Mouse (Mus musculus): ENCODE data around the gene Snx25. TPM values are rescaled to one million over a fixed set of nuclear protein-coding genes. Genes with fewer than 3 reads are reported as not detected.
A peak's percentile ranks its signal among the peaks of the same experiment; 100 is the strongest.

Snx25 gene
- polyA plus RNA-seq, 1 experiment, result 10.8 TPM

- peaks cover 21% of the 10 kb centered on the region for H3K4me1 ChIP-seq (ENCODE audit: control insufficient read depth, insufficient read depth, low read length)
- no peak for TF ChIP-seq CTCF (IDR thresholded peaks at IDR 0.05; ENCODE audit: low read depth, low read length)
- TF ChIP-seq POLR2A (IDR thresholded peaks at IDR 0.05; ENCODE audit: borderline replicate concordance, low read depth, low read length), result no peak
- peak within 1 kb of the TSS; percentile 75 for H3K27ac ChIP-seq (ENCODE audit: insufficient read depth, low read depth, low read length)
- H3K4me3 ChIP-seq (ENCODE audit: insufficient read depth, low read length), result peak within 1 kb of the TSS; percentile 60
Measured at GRCm38 (mm10) chr8:45999138-45999783, 152.7 kb downstream of the Snx25 start, which contains the start of gene Lrp2bp. TSS of gene Lrp2bp (plus strand) at chr8:45999303.

- TF ChIP-seq POLR2A (IDR thresholded peaks at IDR 0.05; ENCODE audit: borderline replicate concordance, low read depth, low read length) (no peak), CTCF (IDR thresholded peaks at IDR 0.05; ENCODE audit: low read depth, low read length) (no peak)
Measured at GRCm38 (mm10) chr8:45998228-45998627, 153.7 kb downstream of the Snx25 start.

DNA sequence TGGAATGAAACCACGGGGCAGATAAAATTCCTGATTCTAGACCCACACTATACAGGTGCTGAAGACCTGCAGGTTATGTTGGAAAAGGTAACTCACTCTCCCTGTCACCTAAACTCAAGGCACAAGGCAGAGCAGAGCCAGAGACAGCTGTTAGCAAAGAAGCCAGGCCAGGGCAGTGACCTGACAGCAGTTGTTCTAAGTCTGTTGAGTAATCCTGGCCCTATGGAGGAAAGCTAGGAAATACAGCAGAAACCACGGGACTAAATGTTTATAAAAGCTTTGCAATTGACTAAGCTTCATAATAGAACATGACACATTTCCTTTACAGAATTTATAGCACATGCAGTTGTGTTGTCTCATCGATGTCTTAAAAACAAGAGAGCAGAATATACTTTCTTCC is 156.4 kb downstream of the Snx25 start:
- no peak overlapping the region for H3K4me3 ChIP-seq (ENCODE audit: insufficient read depth, low read length)
- TF ChIP-seq CTCF (IDR thresholded peaks at IDR 0.05; ENCODE audit: low read depth, low read length) (no peak), POLR2A (IDR thresholded peaks at IDR 0.05; ENCODE audit: borderline replicate concordance, low read depth, low read length) (no peak)
- H3K4me1 ChIP-seq (ENCODE audit: control insufficient read depth, insufficient read depth, low read length), result peaks cover 29% of the 10 kb centered on the region
- peak overlapping the region; percentile 59 for H3K27ac ChIP-seq (ENCODE audit: insufficient read depth, low read depth, low read length)

More at GRCm38 (mm10) chr8:45998228-45998627, 153.7 kb downstream of the Snx25 start:
- Histone ChIP-seq H3K27ac (ENCODE audit: insufficient read depth, low read depth, low read length) (no peak overlapping the region), H3K4me3 (ENCODE audit: insufficient read depth, low read length) (peak overlapping the region; percentile 26; the same call in 1 of the 2 replicates), H3K4me1 (ENCODE audit: control insufficient read depth, insufficient read depth, low read length) (peaks cover 21% of the 10 kb centered on the region)

GRCm38 (mm10) chr8:45994111-45994510 is 157.8 kb downstream of the Snx25 start:
- Histone ChIP-seq H3K27ac (ENCODE audit: insufficient read depth, low read depth, low read length) (no peak overlapping the region), H3K4me1 (ENCODE audit: control insufficient read depth, insufficient read depth, low read length) (peaks cover 28% of the 10 kb centered on the region), H3K4me3 (ENCODE audit: insufficient read depth, low read length) (no peak overlapping the region)
- TF ChIP-seq POLR2A (IDR thresholded peaks at IDR 0.05; ENCODE audit: borderline replicate concordance, low read depth, low read length), result no peak
- no peak for TF ChIP-seq CTCF (IDR thresholded peaks at IDR 0.05; ENCODE audit: low read depth, low read length)

DNA sequence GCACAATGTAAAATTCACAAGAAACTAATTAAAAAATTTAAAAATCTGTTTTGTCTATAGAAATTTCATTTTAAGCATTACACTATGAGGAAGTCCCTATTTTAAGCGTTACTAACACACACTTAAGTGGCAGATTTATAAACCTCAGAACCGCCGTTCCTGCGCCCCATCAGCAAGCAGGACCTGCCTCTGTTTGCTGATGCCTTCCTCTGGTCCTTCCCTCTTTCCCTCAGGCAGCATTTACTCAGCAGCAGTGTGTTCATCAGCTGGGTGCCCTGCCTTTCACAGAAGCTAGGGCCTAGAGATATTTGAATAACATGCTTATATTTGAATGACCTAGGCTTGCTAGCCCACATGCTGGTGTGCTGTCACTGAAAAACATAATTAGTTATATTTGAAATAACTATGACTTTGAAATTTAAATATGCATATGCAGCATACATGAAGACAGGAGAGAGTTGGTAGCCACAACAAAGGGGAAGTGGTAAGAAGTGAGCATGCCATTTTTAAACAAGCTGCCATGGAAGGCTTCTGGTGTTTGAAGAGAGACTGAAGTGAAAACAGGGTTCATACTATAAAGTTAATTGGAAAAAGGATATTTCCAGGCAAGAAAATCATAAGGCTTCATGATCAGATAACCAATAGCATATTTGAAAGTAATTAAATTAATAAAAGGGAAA is 161.2 kb downstream of the Snx25 start:
- H3K27ac ChIP-seq (ENCODE audit: insufficient read depth, low read depth, low read length), result peak overlapping the region; percentile 69
- TF ChIP-seq CTCF (IDR thresholded peaks at IDR 0.05; ENCODE audit: low read depth, low read length), result no peak
- TF ChIP-seq POLR2A (IDR thresholded peaks at IDR 0.05; ENCODE audit: borderline replicate concordance, low read depth, low read length), result no peak
- no peak overlapping the region for H3K4me3 ChIP-seq (ENCODE audit: insufficient read depth, low read length)
- peaks cover 28% of the 10 kb centered on the region for H3K4me1 ChIP-seq (ENCODE audit: control insufficient read depth, insufficient read depth, low read length)

DNA sequence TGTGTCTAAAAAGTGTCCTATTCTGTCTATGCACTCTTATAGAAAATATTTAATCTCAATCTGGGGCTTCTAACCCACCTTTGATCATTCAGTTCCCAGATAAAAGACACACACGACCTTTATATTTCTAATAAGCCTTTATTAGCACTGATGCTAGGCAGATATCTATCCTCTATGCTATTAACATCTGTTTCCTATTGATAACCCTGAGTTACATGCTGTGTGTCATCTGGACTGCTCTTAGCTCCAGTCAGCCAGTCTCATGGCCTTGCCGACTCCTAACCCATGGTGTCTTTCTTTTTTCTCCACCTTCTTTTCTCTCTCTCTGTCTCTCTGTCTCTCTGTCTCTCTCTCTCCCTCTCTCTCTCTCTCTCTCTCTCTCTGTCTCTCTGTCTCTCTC is 163.8 kb downstream of the Snx25 start:
- Histone ChIP-seq H3K4me1 (ENCODE audit: control insufficient read depth, insufficient read depth, low read length) (peaks cover 22% of the 10 kb centered on the region), H3K4me3 (ENCODE audit: insufficient read depth, low read length) (no peak overlapping the region), H3K27ac (ENCODE audit: insufficient read depth, low read depth, low read length) (no peak overlapping the region)
- TF ChIP-seq CTCF (IDR thresholded peaks at IDR 0.05; ENCODE audit: low read depth, low read length) (no peak), POLR2A (IDR thresholded peaks at IDR 0.05; ENCODE audit: borderline replicate concordance, low read depth, low read length) (no peak)

DNA sequence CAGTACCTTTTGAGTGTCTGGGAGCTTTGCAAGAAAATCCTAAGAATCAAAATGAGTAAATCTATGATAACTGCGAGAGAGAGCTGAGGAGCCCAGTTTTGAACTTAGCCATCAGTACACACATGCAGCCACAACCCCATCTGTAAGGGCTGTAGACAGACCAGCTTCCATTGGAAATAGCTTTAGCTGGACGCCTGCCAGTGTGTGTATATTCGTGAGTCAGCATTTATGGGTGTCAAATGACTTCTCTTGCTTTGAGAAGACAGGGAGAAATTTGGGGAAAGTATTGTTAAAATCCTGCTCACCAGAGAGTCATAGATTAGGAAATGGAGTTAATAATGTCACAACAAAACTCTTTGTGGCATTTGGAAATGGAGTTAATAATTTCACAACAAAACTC is 165.3 kb downstream of the Snx25 start:
- Histone ChIP-seq H3K4me1 (ENCODE audit: control insufficient read depth, insufficient read depth, low read length) (peaks cover 22% of the 10 kb centered on the region), H3K4me3 (ENCODE audit: insufficient read depth, low read length) (no peak overlapping the region), H3K27ac (ENCODE audit: insufficient read depth, low read depth, low read length) (peak overlapping the region; percentile 60)
- TF ChIP-seq CTCF (IDR thresholded peaks at IDR 0.05; ENCODE audit: low read depth, low read length) (no peak), POLR2A (IDR thresholded peaks at IDR 0.05; ENCODE audit: borderline replicate concordance, low read depth, low read length) (no peak)

Other genes with a start within 250 kb of the Snx25 start
- not detected in 2 replicates for gene Ccdc110, start 217.5 kb downstream of the Snx25 start, polyA plus RNA-seq (2012; ENCODE audit: insufficient read depth, insufficient read length, missing spikeins)
- 0.40 and 0.59 TPM in 2 replicates for gene 1700029J07Rik, start 176.9 kb downstream of the Snx25 start, polyA plus RNA-seq (2012; ENCODE audit: insufficient read depth, insufficient read length, missing spikeins)
- 65.6 and 68.4 TPM in 2 replicates for gene Ufsp2, start 176.6 kb downstream of the Snx25 start, polyA plus RNA-seq (2012; ENCODE audit: insufficient read depth, insufficient read length, missing spikeins)
- gene Lrp2bp, start 152.9 kb downstream of the Snx25 start, polyA plus RNA-seq (2012; ENCODE audit: insufficient read depth, insufficient read length, missing spikeins), result not detected in 2 replicates
- gene Ankrd37, start 146.5 kb downstream of the Snx25 start, polyA plus RNA-seq (2012; ENCODE audit: insufficient read depth, insufficient read length, missing spikeins), result 4.8 and 6.5 TPM in 2 replicates
- 9.4 and 14.1 TPM in 2 replicates for gene Cfap97, start 388 bp downstream of the Snx25 start, polyA plus RNA-seq (2012; ENCODE audit: insufficient read depth, insufficient read length, missing spikeins)
- 105 and 111 TPM in 2 replicates for gene Slc25a4, start 59.1 kb upstream of the Snx25 start, polyA plus RNA-seq (2012; ENCODE audit: insufficient read depth, insufficient read length, missing spikeins)
- not detected in 2 replicates for gene Helt, start 142.5 kb upstream of the Snx25 start, polyA plus RNA-seq (2012; ENCODE audit: insufficient read depth, insufficient read length, missing spikeins)